Mouse (Mus musculus) splenic B cell, adult 2 months (primary cell): ENCODE results near the gene Tssk3.

Experiments
- DNase-seq: peaks from one replicate; pipeline ENCODE4 v3.0.0-alpha.2; 2011; ENCODE audit warnings: low read depth, low spot score
- H3K27me3 ChIP-seq: 2 replicates; pipeline ENCODE4 v1.6.1; 2012; ENCODE audit warnings: mild to moderate bottlenecking, low read length, moderate library complexity, mixed read lengths; ENCODE audit not compliant: control insufficient read depth, poor library complexity, insufficient read depth, severe bottlenecking
- H3K36me3 ChIP-seq: 2 replicates; pipeline ENCODE4 v1.6.1; 2012; ENCODE audit warnings: mild to moderate bottlenecking, low read length, moderate library complexity, mixed read lengths; ENCODE audit not compliant: control insufficient read depth, poor library complexity, insufficient read depth, severe bottlenecking

The Tssk3 gene

GRCm38 (mm10) chr4:129447778-129448563 lies 42.9 kb downstream of the Tssk3 start:
- Histone ChIP-seq H3K27me3 (no peaks in the 10 kb centered on the region), H3K36me3 (no peaks in the 10 kb centered on the region)
- no peak for DNase-seq

GRCm38 (mm10) chr4:129447360-129447759 lies 43.5 kb downstream of the Tssk3 start:
- H3K36me3 ChIP-seq, result no peaks in the 10 kb centered on the region
- no peak for DNase-seq
- no peaks in the 10 kb centered on the region for H3K27me3 ChIP-seq

GRCm38 (mm10) chr4:129441145-129441544 lies 49.7 kb downstream of the Tssk3 start:
- H3K27me3 ChIP-seq, result 0 out of 2 replicates have a peak, but pooled peaks cover 2% of the 10 kb centered on the region
- H3K36me3 ChIP-seq, result no peaks in the 10 kb centered on the region
- no peak for DNase-seq

GRCm38 (mm10) chr4:129440340-129441063 lies 50.3 kb downstream of the Tssk3 start, which contains the start of gene Zbtb8b:
Zbtb8b (minus strand) TSS chr4:129440853.
- DNase-seq, result no peak
- Histone ChIP-seq H3K36me3 (no peaks in the 10 kb centered on the region), H3K27me3 (0 out of 2 replicates have a peak, but pooled peaks cover 2% of the 10 kb centered on the region)
